ENCODE assay signal across 8 mouse cellular contexts in genomic region chr1:167644866-167645537, GRCm38 (mm10). TPM values are rescaled to one million over a fixed set of nuclear protein-coding genes. Genes with fewer than 3 reads are reported as not detected.
DNase-seq lines count a peak whose midpoint lies in the region; ATAC-seq and TF ChIP-seq lines count a peak whose summit lies in the region.

No protein-coding gene starts in this region.

- no peak overlapping the region for H3K9ac ChIP-seq in heart, embryonic 12.5 days
- H3K9ac ChIP-seq in liver, embryonic 13.5 days, result no peak overlapping the region
- H3K9ac ChIP-seq in neural tube, embryonic 14.5 days (replicated peaks; ENCODE audit: low read depth, low read length), result no peak overlapping the region

- H3K27me3 ChIP-seq in heart, embryonic 12.5 days (replicated peaks), result peaks cover 24% of the 10 kb centered on the region
- peaks cover 16% of the 10 kb centered on the region for H3K27me3 ChIP-seq in liver, embryonic 13.5 days
- H3K27me3 ChIP-seq in neural tube, embryonic 14.5 days (ENCODE audit: control insufficient read depth, insufficient read depth, low read length), result no peaks in the 10 kb centered on the region

- DNase-seq in 3T3-L1 (ENCODE audit: low read depth, low spot score), result peak; percentile 86
- peak; percentile 81 for DNase-seq in brain, adult 2 months (ENCODE audit: low read depth, low spot score)
- peak; percentile 86 for DNase-seq in kidney, postnatal 14 days
- peak; percentile 24 for DNase-seq in liver, embryonic 13.5 days
- peak; percentile 94 for DNase-seq in testis, postnatal 10 days (ENCODE audit: low spot score)

- H3K9me3 ChIP-seq in heart, embryonic 12.5 days (replicated peaks), result no peaks in the 10 kb centered on the region
- H3K9me3 ChIP-seq in liver, embryonic 13.5 days (replicated peaks), result no peaks in the 10 kb centered on the region
- no peaks in the 10 kb centered on the region for H3K9me3 ChIP-seq in neural tube, embryonic 14.5 days (ENCODE audit: control insufficient read depth, low read length)

- H3K27ac ChIP-seq in embryonic fibroblast, embryonic 13.5 days (ENCODE audit: insufficient read depth, low read length), result no peak overlapping the region
- no peak overlapping the region for H3K27ac ChIP-seq in heart, embryonic 12.5 days (ENCODE audit: poor library complexity, severe bottlenecking)
- H3K27ac ChIP-seq in liver, embryonic 13.5 days, result no peak overlapping the region
- H3K27ac ChIP-seq in neural tube, embryonic 14.5 days (ENCODE audit: low read depth, low read length), result no peak overlapping the region

- no peaks in the 10 kb centered on the region for H3K4me1 ChIP-seq in embryonic fibroblast, embryonic 13.5 days (ENCODE audit: control insufficient read depth, insufficient read depth, low read length)
- no peaks in the 10 kb centered on the region for H3K4me1 ChIP-seq in heart, embryonic 12.5 days (replicated peaks)
- H3K4me1 ChIP-seq in liver, embryonic 13.5 days (replicated peaks), result no peaks in the 10 kb centered on the region
- no peaks in the 10 kb centered on the region for H3K4me1 ChIP-seq in neural tube, embryonic 14.5 days (ENCODE audit: control insufficient read depth, insufficient read depth, low read length)

- TF ChIP-seq CTCF in embryonic fibroblast, embryonic 13.5 days (IDR thresholded peaks at IDR 0.05; ENCODE audit: borderline replicate concordance, insufficient read depth, low read length), result peak; percentile 88

- WGBS in heart, embryonic 12.5 days, result 15% methylated on average over 16 of the region's 16 CpGs
- WGBS in liver, embryonic 13.5 days (ENCODE audit: insufficient replicate concordance), result 16% methylated on average over 16 of the region's 16 CpGs
- 17% methylated on average over 16 of the region's 16 CpGs for WGBS in neural tube, embryonic 14.5 days

- no peaks in the 10 kb centered on the region for H3K36me3 ChIP-seq in heart, embryonic 12.5 days
- H3K36me3 ChIP-seq in liver, embryonic 13.5 days, result no peaks in the 10 kb centered on the region
- no peaks in the 10 kb centered on the region for H3K36me3 ChIP-seq in neural tube, embryonic 14.5 days (ENCODE audit: control insufficient read depth, insufficient read depth, low read length)

- no peak overlapping the region for H3K4me3 ChIP-seq in embryonic fibroblast, embryonic 13.5 days (ENCODE audit: insufficient read depth, low read length)
- H3K4me3 ChIP-seq in heart, embryonic 12.5 days, result no peak overlapping the region
- no peak overlapping the region for H3K4me3 ChIP-seq in liver, embryonic 13.5 days (replicated peaks)
- H3K4me3 ChIP-seq in neural tube, embryonic 14.5 days (ENCODE audit: low read depth, low read length), result no peak overlapping the region

- TF ChIP-seq POLR2A in embryonic fibroblast, embryonic 13.5 days (IDR thresholded peaks at IDR 0.05; ENCODE audit: low read depth, low read length), result no peak

- ATAC-seq in heart, embryonic 12.5 days (ENCODE audit: insufficient number of reproducible peaks, low FRiP score), result peak; percentile 55; the same call in 1 of the 2 replicates
- ATAC-seq in liver, embryonic 13.5 days (ENCODE audit: low read depth), result no peak
- ATAC-seq in neural tube, embryonic 14.5 days (ENCODE audit: low read depth), result peak; percentile 94

- H3K4me2 ChIP-seq in heart, embryonic 12.5 days, result no peak overlapping the region
- no peak overlapping the region for H3K4me2 ChIP-seq in liver, embryonic 13.5 days
- no peak overlapping the region for H3K4me2 ChIP-seq in neural tube, embryonic 14.5 days (ENCODE audit: low read depth, low read length)

RNA-seq across cellular contexts. Expression of gene Lmx1a, which starts 44.0 kb away (rescaled TPM):
- polyA plus RNA-seq in embryonic fibroblast, embryonic 13.5 days (2011; ENCODE audit: insufficient read length, low read depth, missing spikeins), result not detected in 2 replicates
- polyA plus RNA-seq in heart, embryonic 12.5 days (2016; fragmentation: Nextera tagmentation; extraction: Ambion mirVana), result 3.5 TPM in 2 replicates
- polyA plus RNA-seq in liver, embryonic 13.5 days (2015; fragmentation: Nextera tagmentation; extraction: Ambion mirVana), result 0.20 and 0.35 TPM in 2 replicates
- 0.25 and 0.55 TPM in 2 replicates for polyA plus RNA-seq in neural tube, embryonic 14.5 days (2014; fragmentation: Nextera tagmentation; extraction: Ambion mirVana)

RNA-seq across cellular contexts. Expression of gene Rxrg, which starts 46.8 kb away (rescaled TPM):
- not detected in 2 replicates for polyA plus RNA-seq in embryonic fibroblast, embryonic 13.5 days (2011; ENCODE audit: insufficient read length, low read depth, missing spikeins)
- polyA plus RNA-seq in heart, embryonic 12.5 days (2016; fragmentation: Nextera tagmentation; extraction: Ambion mirVana), result 1.7 TPM in 2 replicates
- 0.52 and 0.63 TPM in 2 replicates for polyA plus RNA-seq in liver, embryonic 13.5 days (2015; fragmentation: Nextera tagmentation; extraction: Ambion mirVana)
- 17.2 and 26.4 TPM in 2 replicates for polyA plus RNA-seq in neural tube, embryonic 14.5 days (2014; fragmentation: Nextera tagmentation; extraction: Ambion mirVana)

Comparison
In these comparisons a context has a peak if more than half of its experiments do, and no peak if none do; other contexts are left out.
1. DNase-seq: peak in every context shown above with its lines; median percentile 94 in testis, postnatal 10 days; 86 in 3T3-L1; 86 in kidney, postnatal 14 days; 81 in brain, adult 2 months; 24 in liver, embryonic 13.5 days.